Mouse (Mus musculus) heart, embryonic 12.5 days (tissue): ENCODE measurements around the gene Sfxn1. TPM values are rescaled to one million over a fixed set of nuclear protein-coding genes. Genes with fewer than 3 reads are reported as not detected.
A peak's percentile ranks its signal among the peaks of the same experiment; 100 is the strongest.

ENCODE experiments used
- ATAC-seq: fragments of 200-750 bp; cut with Nextera tagmentation; 2 replicates; pipeline ENCODE4 v1.8.0; 2017; ENCODE audit warnings: moderate TSS enrichment, moderate library complexity; ENCODE audit not compliant: insufficient number of reproducible peaks, low FRiP score
- H3K27ac ChIP-seq: fragments of 300-500 bp; sonication (generic); 2 replicates; pipeline ENCODE4 v1.5.1; 2016; ENCODE audit warnings: mild to moderate bottlenecking, moderate library complexity; ENCODE audit not compliant: poor library complexity, severe bottlenecking
- H3K27me3 ChIP-seq: fragments of 300-500 bp; sonication (generic); replicated peaks from 2 replicates; pipeline ENCODE4 v1.6.1; 2016; ENCODE audit warnings: mild to moderate bottlenecking, moderate library complexity
- H3K36me3 ChIP-seq: fragments of 300-500 bp; sonication (generic); 2 replicates; pipeline ENCODE4 v1.6.1; 2016; ENCODE audit warnings: mild to moderate bottlenecking, moderate library complexity
- H3K4me1 ChIP-seq: fragments of 300-500 bp; sonication (generic); replicated peaks from 2 replicates; pipeline ENCODE4 v1.6.1; 2016; ENCODE audit warnings: mild to moderate bottlenecking
- H3K4me2 ChIP-seq: fragments of 300-500 bp; sonication (generic); 2 replicates; pipeline ENCODE4 v1.6.1; 2016; ENCODE audit warnings: mild to moderate bottlenecking, moderate library complexity
- H3K4me3 ChIP-seq: fragments of 300-500 bp; sonication (generic); 2 replicates; pipeline ENCODE4 v1.5.1; 2016; ENCODE audit warnings: mild to moderate bottlenecking
- H3K9ac ChIP-seq: fragments of 300-500 bp; sonication (generic); 2 replicates; pipeline ENCODE4 v1.6.1; 2016; ENCODE audit warnings: mild to moderate bottlenecking, moderate library complexity
- H3K9me3 ChIP-seq: fragments of 300-500 bp; sonication (generic); replicated peaks from 2 replicates; pipeline ENCODE4 v1.6.1; 2016; ENCODE audit warnings: mild to moderate bottlenecking, moderate library complexity
- WGBS: fragments of 180-500 bp; shearing (Covaris S2); methylation state at CpG from one replicate; pipeline ENCODE4 v1.1.7; 2016; 5-methylcytosine and 5-hydroxymethylcytosine counted together
- polyA plus RNA-seq: library from polyadenylated mRNA; unstranded; fragments of >200 nt; fragmentation: Nextera tagmentation; extraction: Ambion mirVana; gene quantifications from 2 replicates; pipeline ENCODE4 v1.2.1, GENCODE M21; 2016

The Sfxn1 gene
- polyA plus RNA-seq, 1 experiment from 2014 or later: 26.4 TPM

DNA sequence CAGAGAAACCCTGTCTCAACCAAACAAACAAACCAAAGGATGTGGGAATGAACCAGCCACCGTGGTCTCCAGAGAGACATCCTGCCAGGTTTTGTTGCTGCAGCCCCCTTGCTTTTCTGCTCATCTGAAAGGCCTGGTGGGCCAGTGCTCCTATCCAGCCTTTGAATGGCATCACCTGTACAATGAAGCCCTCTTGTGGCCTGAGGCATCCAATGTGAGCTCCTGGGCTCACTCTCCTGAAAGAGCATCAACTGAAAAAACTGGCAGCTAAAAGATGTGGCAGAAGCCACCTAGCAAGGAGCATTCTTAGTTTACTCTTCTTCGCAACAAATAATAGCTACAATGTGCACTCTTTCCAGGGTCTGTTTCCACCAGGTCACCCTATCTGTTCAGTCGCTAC is 9.6 kb upstream of the Sfxn1 start:
- H3K4me2 ChIP-seq: no peak overlapping the region
- no peak overlapping the region for H3K9ac ChIP-seq
- H3K36me3 ChIP-seq: no peaks in the 10 kb centered on the region
- 0 out of 2 replicates have a peak, but pooled peaks cover 3% of the 10 kb centered on the region for H3K9me3 ChIP-seq
- H3K27me3 ChIP-seq: peaks cover 3% of the 10 kb centered on the region; the same call in 1 of the 2 replicates
- no peak overlapping the region for H3K4me3 ChIP-seq
- no peak for ATAC-seq
- H3K4me1 ChIP-seq: no peaks in the 10 kb centered on the region
- WGBS: 82% methylated on average over 3 of the region's 3 CpGs
- H3K27ac ChIP-seq: no peak overlapping the region

DNA sequence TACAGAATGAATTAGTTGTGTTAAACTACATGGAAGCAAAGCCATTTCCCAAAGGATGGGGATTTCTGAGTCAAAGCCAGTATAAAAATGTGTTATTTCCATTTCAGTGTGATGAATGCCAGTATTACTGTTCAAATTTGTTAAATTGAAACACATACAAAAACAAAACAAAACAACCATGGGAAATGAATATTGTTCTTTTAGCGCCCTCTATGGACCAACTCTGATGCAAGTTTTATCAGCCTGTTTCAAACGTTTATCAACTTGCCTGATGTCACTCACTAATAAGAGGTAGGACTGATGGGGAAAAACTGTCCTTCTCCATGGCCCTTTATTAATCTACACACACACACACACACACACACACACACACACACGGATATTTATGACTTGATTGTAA is 8.4 kb upstream of the Sfxn1 start:
- no peaks in the 10 kb centered on the region for H3K27me3 ChIP-seq
- 4% methylated on average over 3 of the region's 3 CpGs for WGBS
- 0 out of 2 replicates have a peak, but pooled peaks cover 3% of the 10 kb centered on the region for H3K9me3 ChIP-seq
- H3K9ac ChIP-seq: no peak overlapping the region
- no peak overlapping the region for H3K4me2 ChIP-seq
- no peaks in the 10 kb centered on the region for H3K4me1 ChIP-seq
- no peak overlapping the region for H3K4me3 ChIP-seq
- no peaks in the 10 kb centered on the region for H3K36me3 ChIP-seq
- ATAC-seq: no peak
- no peak overlapping the region for H3K27ac ChIP-seq

DNA sequence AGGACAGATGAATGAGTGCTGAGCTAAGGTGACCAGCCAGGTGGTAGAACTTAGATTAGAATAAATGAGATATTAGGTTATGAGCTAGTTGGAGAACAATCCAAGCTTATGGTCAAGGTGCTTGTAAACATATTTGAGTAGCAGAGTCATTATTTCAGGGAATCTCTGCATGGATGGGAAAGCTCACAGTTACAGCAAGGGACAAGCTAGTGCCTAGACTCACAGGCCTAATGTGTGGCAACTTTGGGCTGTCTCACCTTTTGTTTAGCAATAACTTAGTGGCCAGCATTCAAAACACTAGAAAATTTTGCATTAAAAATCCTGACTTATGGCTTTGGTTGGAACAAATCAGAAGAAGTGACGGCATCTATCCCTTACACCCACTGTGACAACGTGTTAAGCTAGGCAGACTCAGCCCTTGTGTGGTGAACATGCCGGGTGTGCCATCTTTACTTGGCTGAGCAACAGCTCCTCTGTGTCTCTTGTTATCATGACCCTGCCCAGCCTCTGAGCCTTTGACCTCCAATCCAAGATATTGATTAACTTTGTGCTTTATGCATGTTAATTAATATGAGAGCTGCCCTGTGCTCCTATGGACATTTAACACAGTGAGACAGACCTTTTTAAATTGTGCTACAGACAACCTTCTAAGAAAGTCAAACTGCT is 5.5 kb upstream of the Sfxn1 start:
- Histone ChIP-seq H3K27me3 (0 out of 2 replicates have a peak, but pooled peaks cover 3% of the 10 kb centered on the region), H3K27ac (no peak overlapping the region), H3K4me2 (no peak overlapping the region), H3K4me3 (no peak overlapping the region), H3K9ac (no peak overlapping the region), H3K4me1 (no peaks in the 10 kb centered on the region), H3K36me3 (no peaks in the 10 kb centered on the region), H3K9me3 (no peaks in the 10 kb centered on the region)
- 81% methylated on average over 3 of the region's 3 CpGs for WGBS
- no peak for ATAC-seq

DNA sequence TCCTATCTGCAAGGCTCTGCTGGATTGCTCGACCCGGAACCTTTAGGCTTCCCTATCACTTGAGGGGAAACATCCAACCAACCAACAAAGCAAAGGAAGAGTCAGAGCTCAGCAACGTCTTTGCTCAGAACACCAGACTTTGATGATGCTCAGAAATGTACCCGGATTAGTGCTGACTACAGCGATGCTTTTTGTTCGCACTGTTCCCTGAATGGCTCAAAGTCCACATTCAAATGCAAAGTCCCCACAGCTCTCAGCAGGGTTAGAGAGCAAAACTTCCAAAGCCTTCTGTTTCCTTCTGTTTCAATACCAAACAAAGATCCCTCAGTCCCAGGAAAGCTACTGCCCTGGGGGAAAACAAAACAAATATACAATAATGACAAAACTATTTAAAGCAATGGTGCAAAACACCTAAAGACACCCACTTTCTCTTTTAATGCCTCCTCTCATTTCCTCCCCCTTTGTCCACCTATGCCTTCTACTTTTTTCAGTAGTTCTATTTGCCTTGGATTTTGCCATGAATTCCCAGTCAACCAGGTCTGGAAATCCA is 4.0 kb upstream of the Sfxn1 start:
- no peak overlapping the region for H3K9ac ChIP-seq
- no peak for ATAC-seq
- peaks cover 6% of the 10 kb centered on the region; the same call in 1 of the 2 replicates for H3K4me1 ChIP-seq
- no peak overlapping the region for H3K4me2 ChIP-seq
- H3K27me3 ChIP-seq: 0 out of 2 replicates have a peak, but pooled peaks cover 3% of the 10 kb centered on the region
- no peaks in the 10 kb centered on the region for H3K36me3 ChIP-seq
- no peak overlapping the region for H3K27ac ChIP-seq
- 48% methylated on average over 6 of the region's 6 CpGs for WGBS
- no peak overlapping the region for H3K4me3 ChIP-seq
- no peaks in the 10 kb centered on the region for H3K9me3 ChIP-seq

DNA sequence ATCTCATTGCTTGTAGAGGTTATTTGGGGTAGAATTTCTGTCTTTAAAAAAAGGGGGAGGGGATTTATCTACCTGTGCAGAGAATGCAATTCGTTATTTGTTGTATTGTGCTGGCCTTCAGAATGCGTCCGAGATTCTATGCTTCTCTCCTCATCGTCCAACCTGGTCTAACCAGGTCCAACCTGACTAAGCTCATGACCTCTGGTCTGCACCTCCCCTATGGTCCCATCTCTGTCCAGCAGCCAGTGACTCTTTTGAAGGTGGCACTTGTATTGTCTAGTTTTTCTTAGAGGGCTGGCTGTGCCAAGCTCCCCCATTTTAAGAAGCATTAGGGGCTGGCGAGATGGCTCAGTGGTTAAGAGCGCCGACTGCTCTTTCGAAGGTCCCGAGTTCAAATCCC is 658 bp upstream of the Sfxn1 start:
- H3K27ac ChIP-seq: no peak overlapping the region
- 91% methylated on average over 9 of the region's 9 CpGs for WGBS
- H3K36me3 ChIP-seq: no peaks in the 10 kb centered on the region
- peaks cover 21% of the 10 kb centered on the region for H3K4me1 ChIP-seq
- H3K9ac ChIP-seq: no peak overlapping the region
- H3K4me3 ChIP-seq: no peak overlapping the region
- ATAC-seq: no peak
- H3K4me2 ChIP-seq: no peak overlapping the region
- no peaks in the 10 kb centered on the region for H3K9me3 ChIP-seq
- 0 out of 2 replicates have a peak, but pooled peaks cover 3% of the 10 kb centered on the region for H3K27me3 ChIP-seq

DNA sequence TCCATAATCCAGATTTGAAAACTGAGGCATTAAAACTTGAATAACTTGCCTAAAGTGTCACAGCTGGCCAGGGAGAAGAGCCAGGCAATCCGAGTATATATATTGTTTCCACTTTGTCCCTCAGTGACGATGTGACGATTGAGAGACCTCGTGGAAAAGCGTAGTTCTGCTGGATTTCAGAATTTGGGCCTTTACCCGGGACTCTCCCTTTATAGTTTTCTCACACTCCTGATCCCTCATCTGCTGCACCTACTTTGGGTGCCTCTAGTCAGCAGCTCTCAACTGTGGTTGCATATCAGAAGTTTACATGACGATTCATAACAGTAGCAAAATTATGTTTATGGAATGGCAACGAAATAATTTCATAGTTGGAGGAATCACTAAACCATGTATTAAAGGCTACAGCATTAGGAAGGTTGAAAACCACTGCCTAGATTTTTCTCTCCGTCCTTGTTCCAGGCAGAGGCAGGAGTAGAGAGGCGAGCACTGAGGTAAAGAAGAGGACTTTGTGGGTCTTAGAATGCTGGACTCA is 923 bp downstream of the Sfxn1 start:
- ATAC-seq: no peak
- WGBS: 31% methylated on average over 10 of the region's 10 CpGs
- H3K27ac ChIP-seq: peak overlapping the region; percentile 62

DNA sequence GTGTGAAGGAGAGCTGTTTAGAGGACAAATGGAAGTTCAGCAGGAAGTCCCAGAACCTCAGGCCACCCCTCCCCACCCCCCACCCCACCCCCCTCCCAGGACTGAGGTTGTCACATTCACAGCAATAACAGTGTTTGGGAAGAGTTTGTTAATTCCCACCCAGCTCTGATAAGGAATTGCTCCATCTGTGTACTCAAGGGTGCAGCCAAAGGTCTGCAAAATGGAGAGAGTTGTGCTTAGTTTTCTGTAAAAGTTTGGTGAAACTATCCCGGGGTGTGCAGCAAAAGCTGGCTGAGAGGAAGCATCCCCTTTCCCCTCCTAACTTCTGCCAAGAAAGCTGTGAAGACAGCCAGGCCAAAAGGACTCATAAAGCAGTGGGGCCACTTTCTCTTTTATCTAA is 1.4 kb downstream of the Sfxn1 start:
- 37% methylated on average over 1 of the region's 1 CpGs for WGBS
- peak overlapping the region; percentile 62 for H3K27ac ChIP-seq
- no peak for ATAC-seq
- no peaks in the 10 kb centered on the region for H3K36me3 ChIP-seq
- H3K4me1 ChIP-seq: peaks cover 36% of the 10 kb centered on the region
- 0 out of 2 replicates have a peak, but pooled peaks cover 3% of the 10 kb centered on the region for H3K27me3 ChIP-seq
- 0 out of 2 replicates have a peak overlapping the region, but pooled peaks have one; percentile 64 for H3K9ac ChIP-seq
- H3K4me2 ChIP-seq: peak overlapping the region; percentile 85
- no peaks in the 10 kb centered on the region for H3K9me3 ChIP-seq
- H3K4me3 ChIP-seq: peak overlapping the region; percentile 95

More for the DNA sequence above, 923 bp downstream of the Sfxn1 start:
- no peaks in the 10 kb centered on the region for H3K9me3 ChIP-seq
- peak overlapping the region; percentile 85 for H3K4me2 ChIP-seq
- H3K4me3 ChIP-seq: peak overlapping the region; percentile 95
- no peaks in the 10 kb centered on the region for H3K36me3 ChIP-seq
- H3K4me1 ChIP-seq: peaks cover 31% of the 10 kb centered on the region
- 0 out of 2 replicates have a peak, but pooled peaks cover 3% of the 10 kb centered on the region for H3K27me3 ChIP-seq
- H3K9ac ChIP-seq: peak overlapping the region; percentile 96

DNA sequence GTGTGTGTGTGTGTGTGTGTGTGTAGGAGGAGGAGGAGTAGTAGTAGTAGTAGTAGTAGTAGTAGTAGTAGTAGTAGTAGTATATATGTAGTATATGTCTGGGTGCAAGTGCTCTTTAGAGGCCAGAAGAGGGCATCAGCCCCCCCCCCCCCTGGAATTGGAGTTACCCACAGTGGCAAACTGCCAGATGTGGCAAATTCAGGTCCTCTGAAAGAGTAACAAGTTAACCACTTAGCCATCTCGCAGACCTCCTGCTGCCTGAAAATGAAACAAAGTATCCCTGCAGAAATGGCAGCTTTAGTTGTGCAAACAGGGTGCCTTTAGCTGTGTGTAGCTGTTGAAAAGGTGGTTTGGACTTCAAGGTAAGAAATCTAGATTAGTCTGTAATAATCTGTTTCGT is 1.8 kb downstream of the Sfxn1 start:
- 73% methylated on average over 2 of the region's 2 CpGs for WGBS
- no peaks in the 10 kb centered on the region for H3K36me3 ChIP-seq
- no peak overlapping the region for H3K9ac ChIP-seq
- H3K4me1 ChIP-seq: peaks cover 38% of the 10 kb centered on the region
- H3K27me3 ChIP-seq: 0 out of 2 replicates have a peak, but pooled peaks cover 3% of the 10 kb centered on the region
- H3K4me2 ChIP-seq: peak overlapping the region; percentile 85
- ATAC-seq: no peak
- H3K4me3 ChIP-seq: 0 out of 2 replicates have a peak overlapping the region, but pooled peaks have one; percentile 95
- no peaks in the 10 kb centered on the region for H3K9me3 ChIP-seq
- H3K27ac ChIP-seq: peak overlapping the region; percentile 62; the same call in 1 of the 2 replicates

DNA sequence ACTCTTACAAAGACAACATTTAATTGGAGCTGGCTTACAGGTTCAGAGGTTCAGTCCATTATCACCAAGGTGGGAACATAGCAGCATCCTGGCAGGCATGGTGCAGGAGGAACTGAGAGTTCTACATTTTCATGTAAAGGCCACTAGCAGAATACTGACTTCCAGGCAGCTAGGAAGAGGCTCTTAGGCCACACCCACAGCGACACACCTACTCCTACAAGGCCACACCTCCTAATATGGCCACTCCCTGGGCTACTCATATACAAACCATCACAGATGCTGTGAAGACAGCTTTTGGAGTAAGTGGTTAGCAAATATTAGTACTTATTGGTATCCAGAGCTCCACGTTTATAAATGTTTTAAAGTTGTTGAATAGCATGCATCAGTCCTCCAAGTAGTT is 3.7 kb downstream of the Sfxn1 start:
- Histone ChIP-seq H3K27me3 (0 out of 2 replicates have a peak, but pooled peaks cover 2% of the 10 kb centered on the region), H3K4me3 (no peak overlapping the region), H3K27ac (no peak overlapping the region), H3K9ac (no peak overlapping the region), H3K36me3 (no peaks in the 10 kb centered on the region), H3K4me1 (peaks cover 55% of the 10 kb centered on the region), H3K9me3 (no peaks in the 10 kb centered on the region), H3K4me2 (no peak overlapping the region)
- WGBS: 84% methylated on average over 2 of the region's 2 CpGs
- ATAC-seq: no peak

DNA sequence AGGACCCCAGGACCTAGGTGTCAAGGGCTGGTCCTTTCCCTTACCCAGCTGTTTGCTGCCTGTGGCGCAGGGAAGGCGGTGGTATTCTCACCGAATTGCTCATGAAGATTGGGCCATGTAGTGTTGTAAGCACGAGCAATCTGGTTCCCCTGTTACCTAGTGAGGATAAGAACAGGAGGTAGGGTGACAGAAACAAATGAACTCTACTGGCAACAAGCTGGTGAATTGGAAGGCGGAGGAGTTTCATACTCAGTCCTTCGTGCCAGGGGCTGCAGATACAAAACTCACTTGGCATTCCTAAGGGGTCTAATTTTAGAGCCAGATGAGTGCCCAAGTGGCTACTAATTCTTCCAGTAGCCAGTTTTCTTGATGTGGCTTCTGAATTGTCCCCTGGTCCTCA is 4.4 kb downstream of the Sfxn1 start:
- no peak overlapping the region for H3K4me2 ChIP-seq
- no peak for ATAC-seq
- H3K4me1 ChIP-seq: peaks cover 60% of the 10 kb centered on the region
- no peaks in the 10 kb centered on the region for H3K36me3 ChIP-seq
- H3K27me3 ChIP-seq: no peaks in the 10 kb centered on the region
- no peak overlapping the region for H3K9ac ChIP-seq
- H3K9me3 ChIP-seq: no peaks in the 10 kb centered on the region
- H3K27ac ChIP-seq: no peak overlapping the region
- no peak overlapping the region for H3K4me3 ChIP-seq
- WGBS: 82% methylated on average over 6 of the region's 6 CpGs

DNA sequence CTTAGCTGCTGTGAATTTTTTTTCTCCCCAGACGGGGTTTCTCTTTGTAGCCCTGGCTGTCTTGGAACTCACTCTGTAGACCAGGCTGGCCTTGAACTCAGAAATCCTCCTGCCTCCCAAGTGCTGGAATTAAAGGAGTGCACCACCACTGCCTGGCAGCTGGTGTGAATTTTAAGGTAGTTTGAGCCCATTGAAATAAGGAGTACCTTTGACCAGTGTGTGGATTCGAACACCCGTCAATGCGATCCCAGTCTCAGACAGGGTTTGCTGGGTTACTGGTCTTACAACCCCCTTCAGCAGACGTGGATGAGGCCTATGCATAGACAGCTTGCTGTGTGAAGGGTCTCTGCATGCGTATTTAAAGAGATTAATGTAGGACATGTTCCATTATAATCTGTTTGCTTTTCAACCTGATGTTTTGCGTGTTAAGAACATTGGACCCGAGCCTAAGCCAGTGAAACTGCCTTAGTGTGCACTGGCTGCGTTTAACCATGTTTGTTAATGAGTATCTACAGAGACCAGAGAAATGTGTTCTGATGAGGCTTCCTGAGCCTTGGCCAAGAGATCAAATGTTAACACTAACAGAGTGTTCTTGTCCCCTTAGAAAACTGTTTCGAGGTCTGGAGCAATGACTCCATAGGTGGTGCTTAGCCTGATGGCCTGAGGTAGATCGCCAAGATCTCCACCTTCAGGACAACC is 5.2 kb downstream of the Sfxn1 start:
- Histone ChIP-seq H3K36me3 (no peaks in the 10 kb centered on the region), H3K4me2 (no peak overlapping the region), H3K4me1 (peaks cover 61% of the 10 kb centered on the region), H3K27ac (no peak overlapping the region), H3K9ac (no peak overlapping the region), H3K4me3 (no peak overlapping the region), H3K27me3 (no peaks in the 10 kb centered on the region), H3K9me3 (no peaks in the 10 kb centered on the region)
- 87% methylated on average over 11 of the region's 11 CpGs for WGBS
- no peak for ATAC-seq
